Mouse (Mus musculus): ENCODE measurements around the gene Ly6g6c.
"Not testable (repeated sequence)": the region's sequence is repeated elsewhere in the genome, so short reads cannot be mapped to it uniquely, and the experiment has no call there.

Gene Ly6g6c

DNA sequence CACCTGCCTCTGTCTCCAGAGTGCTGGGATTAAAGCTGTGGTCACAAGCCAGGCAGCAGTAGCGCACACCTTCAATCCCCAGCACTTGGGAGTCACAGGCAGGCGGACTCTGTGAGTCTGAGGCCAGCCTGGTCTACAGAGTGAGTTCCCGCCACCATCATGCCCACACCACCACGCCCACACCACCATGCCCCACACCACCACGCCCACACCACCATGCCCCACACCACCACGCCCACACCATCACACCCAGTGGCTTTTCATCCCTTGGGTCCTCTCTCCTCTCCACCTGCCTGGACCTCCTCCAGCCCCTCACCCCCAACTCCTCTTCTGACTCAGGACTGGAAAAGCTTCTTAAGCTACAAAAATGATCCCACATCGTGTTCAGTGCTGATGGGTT, 33.3 kb upstream of the Ly6g6c start:
- DNase-seq (ENCODE audit: low read depth, low spot score): no peak

DNA sequence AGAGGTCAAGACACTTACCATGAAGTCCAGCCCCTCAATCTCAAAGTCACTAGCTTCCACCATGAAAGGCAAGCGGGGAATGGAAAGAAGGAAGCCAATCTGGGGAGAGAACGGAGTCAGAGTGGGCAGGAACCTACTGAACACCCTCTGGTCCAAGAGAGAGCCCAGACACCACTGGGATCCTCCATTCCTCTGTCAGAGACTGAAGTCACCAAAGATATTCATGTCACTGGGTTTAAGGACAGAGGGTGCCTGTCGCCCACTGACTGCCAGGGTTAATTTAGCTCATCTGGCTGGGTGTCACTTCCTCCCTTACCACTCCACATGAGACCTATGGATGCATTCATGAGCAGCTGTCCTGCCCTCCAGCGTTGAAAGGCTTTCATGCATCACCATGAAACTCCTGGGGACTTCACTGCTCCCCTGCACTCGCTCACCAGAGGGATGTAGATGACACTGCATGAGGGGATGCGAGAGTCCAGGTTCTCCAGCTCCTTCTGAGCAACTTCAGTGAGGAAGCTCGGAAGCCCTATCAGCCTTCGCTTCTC, 32.8 kb upstream of the Ly6g6c start:
- no peak for DNase-seq (ENCODE audit: low read depth, low spot score)

DNA sequence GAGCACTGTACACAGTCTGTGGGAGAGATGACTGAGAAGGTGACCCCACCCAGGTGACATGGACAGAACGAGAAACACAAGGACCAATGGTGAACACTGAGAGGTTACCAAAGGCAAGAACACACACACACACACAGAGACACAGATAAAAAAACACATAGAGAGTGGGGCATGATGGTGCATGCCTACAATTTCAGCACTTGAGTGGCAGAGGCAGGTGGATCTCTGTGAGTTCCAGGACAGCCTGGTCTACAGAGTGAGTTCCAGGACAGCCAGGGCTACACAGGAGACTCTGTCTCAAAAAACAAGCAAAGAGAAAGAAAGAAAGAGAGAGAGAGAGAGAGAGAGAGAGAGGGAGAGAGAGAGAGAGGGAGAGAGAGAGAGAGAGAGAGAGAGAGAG, 31.5 kb upstream of the Ly6g6c start:
- DNase-seq (ENCODE audit: low read depth, low spot score): not testable (repeated sequence)

DNA sequence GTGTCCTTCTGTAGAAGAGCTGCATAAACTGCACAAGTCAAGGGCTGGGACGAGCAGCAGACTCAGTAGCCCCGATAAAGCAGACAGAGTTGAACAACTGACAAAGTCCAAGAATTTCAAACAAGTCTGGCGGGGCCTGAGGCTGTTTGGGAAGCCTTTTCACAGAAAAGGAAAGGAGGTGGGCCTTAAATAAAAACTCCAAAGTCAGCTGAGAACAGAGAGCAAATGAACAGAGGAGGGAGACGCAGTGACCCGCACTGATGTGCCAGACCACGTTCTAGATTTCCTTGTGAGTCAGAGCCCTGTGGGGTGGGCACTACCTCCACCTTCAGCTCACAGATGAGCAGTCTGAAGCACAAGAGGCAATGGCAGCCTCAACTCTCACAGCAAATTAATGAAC, 30.3 kb upstream of the Ly6g6c start:
- no peak for DNase-seq (ENCODE audit: low read depth, low spot score)

DNA sequence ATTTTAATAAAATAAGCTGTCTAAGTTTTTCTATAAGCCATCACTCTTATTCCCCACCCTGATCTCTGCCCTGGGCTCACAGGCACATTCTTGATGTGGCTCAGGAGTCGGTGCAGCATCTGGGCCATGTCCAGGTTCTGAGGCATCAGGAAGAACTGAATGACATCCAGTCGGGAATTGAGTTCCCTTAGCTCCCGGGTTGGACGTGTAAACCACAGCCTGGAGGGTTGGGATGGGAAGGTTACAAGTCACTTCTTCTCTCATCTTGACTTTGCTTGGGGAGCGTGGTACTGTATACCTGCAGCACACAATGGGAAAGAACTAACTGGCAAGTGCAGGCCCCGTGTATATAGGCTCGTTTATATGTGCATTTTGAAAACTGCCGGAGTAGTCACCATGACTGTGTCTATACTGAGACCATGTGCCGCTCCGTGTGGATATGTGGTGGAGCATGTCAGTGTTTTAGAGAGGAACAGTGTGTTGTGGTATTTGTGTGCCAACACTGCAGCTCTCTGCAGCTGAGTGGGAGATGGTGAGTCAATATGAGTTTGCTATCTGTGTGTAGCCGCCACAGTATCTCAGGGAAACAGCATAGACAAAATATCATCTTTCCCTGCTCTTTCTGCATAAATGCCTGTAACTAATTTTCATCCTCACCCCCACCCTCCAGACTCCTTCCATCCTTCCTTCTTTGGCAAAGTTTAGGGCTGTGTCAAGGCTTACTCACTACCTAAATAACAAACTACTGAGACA, 25.9 kb upstream of the Ly6g6c start:
- DNase-seq (ENCODE audit: low read depth, low spot score): no peak

DNA sequence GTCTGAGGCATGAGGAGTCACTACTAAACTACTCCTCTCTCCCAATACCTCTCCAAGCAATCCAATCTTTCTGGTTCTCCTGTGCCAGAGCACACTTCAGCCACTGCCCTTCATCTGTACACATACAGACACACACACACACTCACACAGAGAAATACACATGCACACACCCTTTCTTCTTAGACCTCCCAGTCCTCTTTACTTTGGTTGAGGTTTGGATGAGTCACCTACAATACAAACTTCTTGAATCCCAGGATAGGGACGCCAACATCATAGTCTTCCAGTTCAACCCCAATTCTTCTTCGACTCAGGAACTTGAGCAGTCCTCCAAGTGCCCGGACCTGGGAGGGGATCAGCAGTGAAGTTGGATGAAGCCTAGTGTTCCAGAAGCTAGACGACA, 21.4 kb upstream of the Ly6g6c start:
- no peak for DNase-seq (ENCODE audit: low read depth, low spot score)

DNA sequence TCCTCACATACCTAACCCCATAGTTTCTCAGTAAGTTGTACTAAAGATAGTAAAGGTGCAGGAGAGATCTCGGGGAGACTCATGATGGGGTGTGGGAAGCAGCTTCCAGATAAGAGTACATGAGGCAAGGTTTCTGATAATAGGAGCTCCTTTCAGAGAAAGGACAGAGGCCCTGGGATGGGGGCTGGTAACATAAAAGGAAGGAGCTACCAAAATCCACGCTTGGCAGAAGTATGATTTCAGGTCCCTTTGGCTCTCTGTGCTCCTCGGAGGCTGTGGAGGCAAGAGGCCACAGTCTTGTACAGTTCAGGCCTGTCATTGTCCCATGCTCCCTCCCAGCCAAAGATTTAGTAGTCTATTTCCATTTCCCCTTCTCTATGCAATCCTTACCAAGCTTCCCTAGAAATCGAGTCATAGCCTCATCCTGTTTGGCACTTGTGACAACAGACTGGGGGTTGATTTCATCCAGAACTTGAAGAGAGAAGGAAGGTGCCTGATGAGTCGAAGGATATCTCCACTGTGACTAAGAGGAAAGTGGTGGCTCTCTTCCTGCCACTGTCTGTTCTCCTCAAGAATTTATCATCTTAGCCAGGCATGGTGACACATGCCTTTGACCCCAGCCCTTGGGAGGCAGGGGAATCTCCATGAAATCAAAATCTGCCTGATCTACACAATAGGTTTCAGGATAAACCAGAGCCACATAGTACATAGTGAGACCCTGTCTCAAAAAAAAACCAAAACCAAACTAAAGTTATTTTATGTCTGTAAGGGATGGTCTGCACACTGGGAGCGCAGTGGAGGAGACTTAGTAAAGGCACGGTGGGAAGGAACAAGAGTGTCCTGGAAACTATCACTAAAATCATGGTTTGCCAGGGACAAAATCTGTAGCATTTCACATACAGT, 20.0 kb upstream of the Ly6g6c start:
- no peak for DNase-seq (ENCODE audit: low read depth, low spot score)

DNA sequence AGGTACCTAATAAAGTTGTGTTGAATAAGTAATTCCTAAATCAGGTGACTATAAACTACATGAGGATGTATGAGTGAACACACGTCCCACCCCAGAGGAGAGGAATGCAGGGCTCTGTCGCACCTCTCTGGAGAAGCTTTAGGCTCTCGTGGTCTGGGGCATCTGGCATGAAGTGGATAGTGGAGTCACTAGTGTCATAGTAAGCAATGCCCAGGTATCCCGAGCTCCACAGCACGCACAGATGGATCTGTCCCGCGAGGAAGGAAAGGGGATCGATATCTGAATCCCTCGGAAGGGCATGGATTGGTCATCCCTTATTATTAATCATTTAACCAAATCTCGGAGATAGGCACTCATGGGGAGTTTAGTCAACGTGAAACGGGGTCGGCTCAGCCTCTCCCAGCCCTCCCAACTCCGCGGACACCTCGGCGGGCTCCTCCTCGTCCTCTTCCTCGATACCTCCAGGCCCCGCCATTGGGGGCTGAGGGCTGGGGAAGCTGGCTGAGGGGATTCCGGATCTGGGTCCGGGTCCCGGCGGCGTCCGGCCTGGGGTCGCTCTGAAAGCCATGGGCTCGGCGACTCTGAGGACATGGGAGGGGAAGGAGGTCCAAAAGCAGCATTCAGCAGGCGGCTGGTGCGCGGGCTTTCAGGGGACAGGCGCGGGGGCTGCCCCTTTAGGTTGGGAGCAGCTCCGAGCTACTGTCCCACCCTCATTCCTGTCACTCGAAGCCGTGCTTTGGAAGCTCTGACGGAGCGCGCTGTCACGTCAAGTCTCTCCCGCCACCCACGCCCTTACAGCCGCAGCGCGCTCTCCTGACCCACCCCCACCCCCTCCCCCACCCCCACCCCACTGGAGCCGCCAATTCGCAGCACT, 19.1 kb upstream of the Ly6g6c start:
- DNase-seq (ENCODE audit: low read depth, low spot score): no peak

DNA sequence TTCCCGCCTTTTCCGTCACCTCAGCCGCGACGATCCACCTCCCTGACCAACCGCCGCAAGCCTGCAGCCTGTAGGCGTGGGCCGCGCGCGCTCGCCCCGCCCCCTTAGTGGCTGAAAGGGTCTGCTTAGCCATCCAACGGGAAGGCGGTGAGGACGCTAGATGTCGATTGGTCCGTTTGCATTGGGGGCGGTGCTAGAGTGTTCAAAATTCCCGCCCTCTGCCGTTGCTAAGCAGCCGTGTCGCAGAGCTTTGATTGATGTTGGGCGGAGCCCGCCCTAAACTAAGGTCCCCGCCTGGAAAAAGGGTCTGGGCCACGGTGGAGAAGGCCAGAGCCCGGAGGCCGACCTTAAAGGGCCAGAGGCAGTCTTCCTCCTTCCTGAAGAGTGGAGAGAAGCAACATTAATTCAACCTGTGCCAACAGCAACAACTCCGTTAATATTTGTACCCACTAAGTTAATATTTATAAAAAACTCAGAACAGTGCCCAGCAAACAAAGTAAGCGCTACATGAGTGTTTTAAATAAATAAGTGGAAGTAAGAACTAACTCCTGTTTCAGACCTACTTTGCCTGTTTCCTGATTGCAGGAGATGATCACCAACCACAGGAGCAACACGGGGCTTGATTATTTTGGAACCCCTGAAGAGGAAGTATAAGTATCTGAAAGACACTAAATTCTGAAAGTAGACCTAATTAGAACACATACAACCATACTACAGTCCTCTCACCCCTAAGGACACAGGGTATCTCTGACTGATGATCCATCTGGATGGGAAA, 18.3 kb upstream of the Ly6g6c start, which contains the start of gene Msh5:
Gene Msh5 (minus strand): TSS at position 65 of the 775 bp plus-strand sequence.
- peak; percentile 97 for DNase-seq (ENCODE audit: low read depth, low spot score)

DNA sequence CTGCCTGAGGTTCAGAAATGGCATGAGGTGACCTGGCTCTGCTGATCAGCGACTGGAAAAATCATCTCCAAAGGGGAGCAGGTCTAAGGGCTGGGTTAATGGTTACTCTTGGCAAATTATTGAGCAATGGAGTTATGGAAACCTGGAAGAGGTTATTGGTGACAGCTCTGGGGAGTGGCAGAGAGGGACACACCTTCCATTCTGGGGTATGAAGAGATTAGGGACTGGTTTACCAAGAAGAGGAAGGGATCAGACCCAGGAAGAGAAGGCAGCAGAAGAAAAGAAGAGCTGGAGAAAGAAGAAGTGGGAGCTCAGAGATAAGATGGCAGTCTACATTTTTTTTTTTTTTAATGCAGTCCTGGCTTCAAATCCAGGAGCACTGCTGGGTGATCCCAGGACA, 17.5 kb upstream of the Ly6g6c start:
- DNase-seq (ENCODE audit: low read depth, low spot score): no peak

DNA sequence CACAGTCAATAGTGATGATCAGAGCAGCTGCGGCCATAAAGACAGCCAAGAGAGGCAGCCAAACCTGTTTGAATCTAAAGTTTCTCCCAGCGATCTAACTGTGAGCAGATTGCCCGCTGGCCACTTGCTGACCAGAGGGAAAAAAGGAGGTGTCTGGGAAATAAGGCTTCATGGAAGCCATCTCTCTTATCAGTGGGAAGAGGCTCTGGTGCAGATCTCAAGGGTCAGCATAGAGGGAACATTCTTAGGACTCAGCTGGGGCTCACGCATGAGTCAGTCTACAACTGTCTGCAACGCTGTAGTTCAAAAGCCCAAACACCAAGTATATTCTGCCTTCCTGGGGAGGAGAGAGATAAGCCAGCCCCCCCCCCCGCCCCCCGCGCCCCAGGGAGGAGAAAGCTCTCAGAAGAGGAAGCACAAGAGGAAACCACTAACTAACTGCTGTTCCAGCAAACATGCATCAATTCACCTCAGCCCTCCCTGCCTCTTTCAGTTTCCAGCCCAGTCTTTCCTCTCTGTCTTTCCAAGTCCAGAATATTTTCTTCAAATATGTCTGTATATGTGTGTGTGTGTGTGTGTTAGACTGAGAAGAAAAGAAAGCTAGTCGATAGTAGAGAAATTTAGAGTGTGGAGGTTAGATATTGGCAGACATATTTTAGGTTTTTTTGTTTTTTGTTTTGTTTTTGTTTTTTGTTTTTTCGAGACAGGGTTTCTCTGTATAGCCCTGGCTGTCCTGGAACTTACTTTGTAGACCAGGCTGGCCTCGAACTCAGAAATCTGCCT, 16.8 kb upstream of the Ly6g6c start:
- no peak for DNase-seq (ENCODE audit: low read depth, low spot score)

DNA sequence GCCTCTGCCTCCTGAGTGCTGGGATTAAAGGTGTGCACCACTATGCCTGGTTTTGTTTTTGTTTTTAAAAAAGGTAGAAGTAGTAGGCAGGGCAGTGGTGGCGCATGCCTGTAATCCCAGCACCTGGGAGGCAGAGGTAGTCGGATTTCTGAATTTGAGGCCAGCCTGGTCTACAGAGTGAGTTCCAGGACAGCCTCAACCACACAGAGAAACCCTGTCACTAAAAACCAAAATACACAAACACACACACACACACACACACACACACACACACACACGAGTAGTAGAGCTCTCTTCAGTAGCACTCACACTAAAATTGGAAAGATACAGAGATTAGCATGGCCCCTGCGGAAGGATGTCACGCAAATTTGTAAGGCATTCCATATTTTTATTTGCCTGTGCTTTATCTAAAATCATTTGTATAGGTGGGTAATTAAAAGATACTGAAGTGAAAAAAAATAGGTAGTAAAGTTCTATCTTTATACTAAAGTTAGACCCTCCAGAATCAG, 16.2 kb upstream of the Ly6g6c start:
- no peak for DNase-seq (ENCODE audit: low read depth, low spot score)

DNA sequence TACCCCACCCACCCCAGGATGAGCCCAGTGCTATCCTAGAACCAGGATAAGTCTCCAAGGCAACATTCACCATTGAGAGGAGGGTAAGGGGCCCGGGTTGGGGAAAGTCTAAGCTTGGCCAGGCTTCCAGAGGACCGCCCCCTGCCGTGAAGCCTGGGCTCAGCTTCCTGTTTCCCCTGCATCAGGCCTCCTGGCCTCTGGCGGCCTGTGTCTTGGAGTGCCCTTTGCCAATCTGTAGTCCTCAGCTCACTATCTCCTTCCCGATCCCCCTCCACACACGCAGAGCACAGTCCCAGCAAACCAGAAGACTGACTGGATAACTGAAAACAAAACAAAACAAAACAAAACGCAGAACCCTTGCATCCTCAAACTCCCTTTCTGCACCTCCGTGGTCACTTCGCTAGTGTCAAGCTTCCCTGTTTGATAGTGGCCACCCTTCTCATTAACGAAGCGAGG, 15.6 kb upstream of the Ly6g6c start, which contains the start of gene Clic1:
Gene Clic1 (plus strand): TSS at position 406 of the 456 bp plus-strand sequence.
- DNase-seq (ENCODE audit: low read depth, low spot score): peak; percentile 35

DNA sequence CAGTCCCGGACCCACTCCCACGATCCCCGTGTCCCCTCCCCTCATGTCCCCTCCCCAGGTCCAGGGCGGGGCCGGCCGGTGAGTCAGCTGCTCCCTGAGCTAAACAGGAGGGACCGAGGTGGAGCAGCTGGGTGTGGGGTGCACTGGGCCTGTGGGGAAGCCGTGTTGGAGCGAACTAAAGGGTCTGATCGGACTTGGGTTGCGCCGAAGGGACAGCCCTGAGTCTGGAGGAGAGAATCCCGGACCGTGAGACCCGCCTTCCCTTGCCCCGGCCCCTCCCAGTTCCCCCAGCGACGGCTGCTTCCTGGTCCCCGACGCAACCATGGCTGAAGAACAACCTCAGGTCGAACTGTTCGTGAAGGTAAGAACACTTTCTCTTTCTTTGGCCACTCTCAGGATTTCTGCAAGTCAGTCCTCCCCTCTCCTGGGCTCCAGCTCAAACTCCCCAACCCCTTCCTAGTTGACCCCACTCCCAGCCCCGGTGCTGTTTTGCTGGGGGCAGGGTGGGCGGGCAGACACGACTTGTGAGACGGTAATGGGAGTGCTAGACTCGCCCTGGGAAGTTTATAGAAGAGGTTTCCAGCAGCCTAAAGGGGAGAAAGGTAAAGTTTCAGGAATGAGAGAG, 14.9 kb upstream of the Ly6g6c start:
- no peak for DNase-seq (ENCODE audit: low read depth, low spot score)

DNA sequence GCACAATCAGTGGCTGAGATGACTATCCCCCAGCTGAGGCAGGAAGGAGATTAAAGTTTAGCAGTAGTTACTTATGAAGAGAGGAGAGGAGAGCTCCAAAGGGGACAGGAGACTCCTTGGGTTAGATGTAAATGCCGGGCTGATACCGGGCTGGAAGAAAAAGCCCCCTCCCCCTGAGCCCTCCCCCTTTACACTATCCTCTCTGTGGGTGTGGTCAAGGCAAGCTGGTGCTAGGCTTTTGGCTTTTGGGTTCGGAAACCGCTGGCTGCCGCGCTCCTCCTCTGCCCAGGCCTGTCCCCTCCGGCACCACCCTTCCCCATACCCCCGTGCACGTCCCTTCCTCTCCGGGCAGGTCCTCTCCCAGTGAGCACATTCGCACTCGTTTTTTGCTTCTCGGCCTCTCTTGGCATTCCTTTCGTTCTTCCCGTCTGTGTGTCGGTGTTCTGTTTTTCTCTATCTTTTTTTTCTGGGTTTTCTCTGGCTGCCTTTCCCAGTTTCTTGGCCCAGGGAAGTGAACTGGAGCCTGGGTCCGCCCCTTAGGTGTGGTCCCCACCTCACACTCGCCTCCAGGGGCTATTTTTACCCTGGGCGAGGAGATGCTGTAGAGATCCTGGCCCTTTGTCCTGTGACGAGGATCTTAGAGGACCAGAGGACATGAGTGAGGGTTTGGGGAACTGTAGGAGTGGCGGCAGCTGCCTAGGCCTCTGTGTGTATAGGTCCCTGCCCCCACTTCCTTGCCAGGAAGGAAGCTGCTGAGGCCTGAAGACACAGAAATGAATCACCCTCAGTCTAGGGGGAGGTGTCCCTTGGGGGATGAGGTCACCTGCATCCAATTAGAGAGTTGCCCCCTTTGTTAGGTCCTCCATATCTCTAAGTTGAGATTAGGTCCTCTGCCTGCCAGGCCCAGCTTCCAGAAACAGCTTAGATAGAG, 13.8 kb upstream of the Ly6g6c start:
- no peak for DNase-seq (ENCODE audit: low read depth, low spot score)

DNA sequence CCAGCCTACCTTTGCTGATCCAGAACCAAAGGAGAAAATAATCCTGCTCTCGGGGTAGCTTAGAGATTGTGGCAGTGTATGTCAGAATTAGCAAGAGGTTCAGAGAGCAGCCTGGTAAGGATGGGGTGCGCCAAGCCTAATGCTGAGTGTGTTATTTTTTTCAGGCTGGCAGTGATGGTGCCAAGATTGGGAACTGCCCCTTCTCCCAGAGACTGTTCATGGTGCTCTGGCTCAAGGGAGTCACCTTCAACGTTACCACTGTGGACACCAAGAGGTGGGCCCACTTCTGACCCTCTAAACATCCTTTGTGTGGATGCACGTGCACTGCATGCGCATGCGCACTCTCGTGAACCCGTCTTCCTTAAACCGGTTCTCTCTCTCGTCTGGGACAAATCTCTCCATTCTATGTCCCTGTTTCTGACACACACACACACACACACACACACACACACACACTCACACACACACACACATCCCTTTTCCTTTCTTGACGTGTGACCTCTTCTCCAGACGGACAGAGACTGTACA, 12.9 kb upstream of the Ly6g6c start:
- no peak for DNase-seq (ENCODE audit: low read depth, low spot score)

DNA sequence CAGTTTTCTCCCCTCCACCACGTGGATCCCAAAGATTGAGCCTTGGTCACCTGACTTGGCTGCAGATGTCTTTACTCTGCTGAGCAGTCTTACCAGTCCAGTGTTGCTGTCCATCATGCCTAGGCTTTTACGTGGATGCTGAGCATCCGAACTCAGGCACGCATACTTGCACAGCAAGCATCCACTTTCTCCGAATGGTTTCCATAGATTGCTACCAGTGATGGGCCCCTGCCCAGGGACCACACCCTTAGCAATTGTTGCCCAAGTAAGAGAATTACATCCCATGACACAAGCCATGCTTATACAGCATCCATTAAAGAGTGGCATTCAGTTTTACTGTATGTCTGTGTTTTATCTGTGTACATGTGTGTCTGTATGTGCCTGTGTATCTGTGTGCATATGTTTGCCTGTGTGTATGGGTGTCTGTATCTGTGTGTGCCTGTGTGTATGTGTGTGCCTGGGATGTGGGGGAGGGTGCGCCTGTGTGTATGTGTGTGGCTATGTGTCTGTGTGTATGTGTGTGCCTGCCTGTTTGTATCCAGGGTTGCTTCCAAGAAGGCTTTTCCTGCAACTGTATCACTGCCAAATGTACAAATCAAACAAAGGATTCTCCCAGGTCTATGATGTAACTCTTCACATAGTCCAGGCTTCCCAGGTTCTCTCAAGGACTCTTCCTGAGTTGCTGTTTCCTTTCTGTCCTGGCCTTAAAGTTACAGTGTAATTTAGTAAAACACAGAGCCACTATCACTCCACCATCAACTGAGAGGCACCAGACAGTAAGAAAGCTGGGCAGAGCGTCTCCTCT, 9.3 kb upstream of the Ly6g6c start:
- DNase-seq (ENCODE audit: low read depth, low spot score): no peak

All from retina, postnatal 7 days (tissue).